Mouse (Mus musculus): ENCODE results near the gene 4930404H24Rik.

Gene 4930404H24Rik

DNA sequence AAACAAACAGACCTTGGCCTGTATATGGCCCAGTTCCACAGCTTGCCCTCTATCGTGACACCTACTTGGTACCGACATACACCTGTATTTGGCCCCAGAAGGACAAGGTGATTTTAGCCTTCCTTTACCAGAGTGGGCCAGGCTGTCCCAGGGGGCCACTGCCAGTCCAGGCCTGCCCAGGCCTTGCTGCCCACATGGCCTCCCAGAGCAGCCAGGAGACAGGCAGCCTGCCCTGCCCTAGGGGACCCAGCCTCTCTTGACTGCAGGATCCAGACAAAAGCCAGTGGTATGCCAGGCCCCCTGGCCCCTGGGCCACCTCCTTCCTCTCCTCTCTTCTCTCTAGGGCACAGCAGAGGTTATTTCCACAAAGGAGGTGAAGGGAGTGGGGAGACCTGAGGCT, 15.4 kb downstream of the 4930404H24Rik start:
- in situ Hi-C loops (cut with MboI; ENCODE audit: low sequenced_read_pairs), result no loop called here

DNA sequence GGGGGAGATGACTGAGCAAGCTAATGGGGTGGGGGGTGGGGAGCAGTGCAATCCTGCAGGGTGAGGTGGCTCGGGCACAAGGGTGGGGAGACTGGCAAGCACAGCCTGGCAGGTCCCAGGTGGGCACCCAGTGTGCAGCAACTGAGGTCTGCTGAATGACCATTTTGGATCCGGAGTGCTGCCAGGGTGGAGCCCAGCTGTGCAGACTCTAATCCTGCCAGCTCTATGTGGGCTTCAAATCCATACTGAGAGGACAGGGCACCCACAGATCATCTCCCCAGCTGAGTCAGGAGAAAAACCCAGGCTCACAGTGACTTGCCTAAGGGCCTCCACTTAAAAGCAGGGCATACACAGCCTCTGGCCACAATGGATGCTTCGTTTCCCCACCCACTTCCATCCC, 15.8 kb downstream of the 4930404H24Rik start:
- in situ Hi-C loops (cut with MboI; ENCODE audit: low sequenced_read_pairs), result no loop called here

DNA sequence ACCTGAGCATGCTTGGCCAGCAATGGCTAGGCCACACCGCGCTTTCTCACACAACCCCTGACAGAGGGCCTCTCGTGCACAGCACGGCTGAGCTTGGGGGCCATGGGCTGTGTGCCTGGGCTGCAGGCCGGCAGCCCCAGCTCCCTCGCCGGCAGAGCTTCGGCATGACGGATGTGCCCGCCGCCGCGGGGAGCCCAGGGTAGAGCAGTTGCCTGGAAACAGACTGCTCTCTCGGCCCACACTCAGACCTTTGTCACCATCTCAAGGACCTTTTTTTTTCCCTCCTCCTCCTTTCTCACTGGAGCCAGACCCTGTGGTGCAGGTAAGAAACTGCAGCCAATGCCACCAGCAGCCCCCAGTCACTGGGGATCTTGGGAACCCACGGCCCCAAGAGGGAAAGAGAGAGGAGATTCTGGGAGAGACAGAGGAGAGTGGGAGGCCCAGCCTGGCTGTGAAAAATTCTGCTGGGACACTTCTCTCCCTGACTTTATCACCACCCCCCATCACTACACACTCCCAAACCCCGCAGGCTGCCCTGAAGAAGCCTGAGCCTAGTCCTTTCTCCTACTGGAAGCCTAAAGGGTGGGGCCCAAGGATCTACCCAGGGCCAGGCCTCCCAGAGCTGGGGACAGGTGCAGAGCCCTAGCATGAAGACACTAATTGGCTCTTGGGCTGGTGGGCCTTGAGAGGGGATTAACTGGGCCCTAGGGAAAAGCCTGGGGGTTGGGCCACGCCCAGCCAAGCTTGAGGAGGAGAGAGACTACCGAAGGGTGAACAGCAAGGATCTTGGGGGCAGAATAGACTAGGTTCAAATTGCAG, 16.8 kb downstream of the 4930404H24Rik start:
- in situ Hi-C loops (cut with MboI; ENCODE audit: low sequenced_read_pairs), result no loop called here

DNA sequence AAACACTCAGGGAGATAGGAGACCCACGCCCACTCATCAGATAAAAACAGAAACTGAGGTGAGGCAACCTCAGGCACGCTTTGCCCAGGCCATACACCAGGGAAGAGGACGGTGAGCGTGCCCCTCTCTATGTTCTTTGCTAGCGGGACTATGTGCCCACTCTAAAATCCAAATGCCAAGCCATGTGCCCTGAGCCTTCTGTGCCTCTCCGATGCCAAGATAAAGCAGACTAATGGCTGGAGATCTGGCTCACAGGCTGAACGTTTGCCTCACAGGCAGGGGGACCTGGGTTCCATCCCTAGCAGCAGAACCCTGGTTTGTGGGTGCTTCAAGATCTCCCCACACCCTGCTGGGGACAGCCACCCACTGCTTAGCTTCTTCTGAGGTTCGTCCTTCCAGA, 17.5 kb downstream of the 4930404H24Rik start:
- in situ Hi-C loops (cut with MboI; ENCODE audit: low sequenced_read_pairs), result no loop called here

DNA sequence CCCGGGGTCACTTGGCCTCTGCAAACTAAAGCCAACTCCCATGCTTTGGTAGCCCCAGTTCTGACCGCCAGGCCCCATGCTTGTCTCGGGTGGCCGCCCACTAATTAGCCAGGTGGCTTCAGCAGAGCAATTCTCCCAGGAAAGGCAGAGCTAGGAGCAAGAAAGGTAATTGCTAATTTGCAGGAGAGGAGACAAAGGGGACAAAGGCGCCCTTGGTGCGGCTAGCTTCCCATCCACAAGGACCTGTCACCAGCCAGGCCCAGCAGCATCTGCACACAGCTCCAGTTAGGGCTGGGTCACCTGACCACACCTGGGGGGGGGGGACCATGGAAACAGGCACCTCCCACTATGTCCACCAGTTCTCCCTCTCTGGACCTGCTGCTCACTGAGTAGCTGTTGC, 19.0 kb downstream of the 4930404H24Rik start:
- in situ Hi-C loops (cut with MboI; ENCODE audit: low sequenced_read_pairs), result no loop called here

DNA sequence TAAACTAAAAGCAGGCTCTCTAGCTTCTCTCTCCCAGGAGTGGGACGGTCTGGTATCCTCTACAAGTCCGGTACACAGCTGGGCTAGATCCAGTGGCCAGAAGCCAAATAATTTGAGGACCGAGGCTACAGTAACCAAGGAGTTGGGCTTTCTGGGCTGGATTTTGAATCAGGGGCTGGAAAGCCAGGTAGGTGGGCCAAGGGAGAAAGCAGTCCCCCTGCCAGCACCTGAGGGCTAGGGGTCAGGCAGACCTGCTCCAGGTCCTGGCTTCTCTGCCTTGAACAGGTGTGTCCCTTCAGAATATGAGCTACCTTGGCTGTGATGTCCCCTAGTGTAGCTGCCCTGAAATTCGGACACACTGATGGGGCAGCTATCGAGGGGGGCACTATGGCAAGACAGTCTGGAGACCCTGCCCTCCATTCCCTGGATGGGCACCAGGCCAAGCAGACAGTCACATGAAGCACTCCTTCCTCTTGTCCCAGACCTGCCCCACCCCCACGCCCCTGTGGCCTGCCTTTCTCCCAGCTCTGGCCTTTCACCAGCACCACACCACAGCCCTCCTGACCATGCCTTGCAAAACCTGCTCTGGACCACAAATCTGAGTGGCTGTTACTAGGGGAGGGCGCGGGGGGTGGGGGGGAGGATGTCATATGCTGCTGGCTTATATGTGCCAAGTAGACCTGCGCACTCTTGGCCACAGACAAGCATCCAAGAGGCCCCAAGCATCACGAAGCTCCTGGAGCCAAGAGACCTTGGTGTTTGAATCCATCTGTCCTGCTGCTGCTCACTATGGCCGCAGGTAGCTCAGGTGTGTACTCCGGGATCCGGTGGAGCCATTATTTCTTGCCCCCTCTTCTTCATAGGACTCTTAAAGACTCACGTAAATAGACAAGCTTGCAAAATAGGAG, 20.1 kb downstream of the 4930404H24Rik start:
- in situ Hi-C loops (cut with MboI; ENCODE audit: low sequenced_read_pairs), result no loop called here

DNA sequence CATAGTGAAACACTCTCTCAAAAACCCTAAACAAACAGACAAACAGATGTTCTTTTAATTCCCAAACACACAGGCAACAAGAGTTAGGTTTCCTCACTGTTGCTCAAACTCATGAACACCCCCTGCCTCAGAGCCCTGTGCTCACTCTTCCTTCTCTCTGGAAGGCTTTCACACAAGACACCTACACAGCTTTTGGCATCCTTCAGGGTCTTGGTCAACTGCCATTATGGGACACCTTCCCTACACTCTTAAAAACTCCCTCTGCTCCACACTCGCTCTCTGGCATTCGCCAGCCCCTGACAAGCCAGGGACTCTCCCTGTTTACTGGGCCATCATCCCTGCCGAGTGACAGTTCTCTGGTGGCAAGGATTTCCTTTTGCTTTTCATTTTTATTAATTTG, 21.4 kb downstream of the 4930404H24Rik start:
- in situ Hi-C loops (cut with MboI; ENCODE audit: low sequenced_read_pairs), result no loop called here

DNA sequence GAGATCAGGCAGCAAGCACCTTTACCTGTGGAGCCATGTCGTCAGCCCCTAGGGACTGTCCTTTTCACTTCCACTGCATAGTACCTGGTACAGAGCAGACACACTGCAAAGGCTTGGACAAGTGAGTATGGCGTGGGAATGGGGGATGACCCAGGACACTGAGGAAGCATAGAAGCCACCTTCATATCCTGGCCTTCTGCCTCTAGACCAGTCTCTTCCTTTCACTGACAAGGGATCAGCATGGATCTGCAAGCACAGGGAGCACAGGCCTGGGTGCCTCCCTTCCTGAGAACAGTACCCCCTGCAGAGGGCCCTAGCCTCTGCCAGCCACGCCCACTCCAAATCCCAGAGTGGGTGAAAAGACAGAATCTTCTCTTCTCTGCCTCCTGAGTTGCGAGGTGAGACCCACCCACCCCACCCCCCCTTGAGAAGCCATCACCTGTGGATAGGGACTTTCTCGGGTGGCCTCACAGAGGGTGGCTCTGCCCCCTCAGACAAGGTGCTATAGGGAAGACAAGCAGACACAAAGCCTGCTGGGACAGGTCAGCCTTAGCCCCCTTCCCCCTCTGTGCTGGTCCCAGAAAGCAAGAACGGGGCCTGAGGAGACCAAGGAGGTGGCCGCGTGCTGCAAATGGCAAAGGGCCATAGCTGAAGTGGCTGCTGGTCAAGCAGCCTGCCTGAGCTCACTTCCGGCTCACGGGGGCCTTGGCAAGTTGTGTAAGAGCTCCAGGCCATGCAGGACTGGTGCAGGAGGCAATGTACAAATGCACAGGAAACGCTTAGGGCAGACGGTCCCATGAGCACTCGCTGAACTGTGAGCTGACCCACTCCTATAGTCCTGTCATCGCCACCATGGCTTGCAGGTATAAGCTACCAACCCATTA, 22.1 kb downstream of the 4930404H24Rik start:
- in situ Hi-C loops (cut with MboI; ENCODE audit: low sequenced_read_pairs), result no loop called here

DNA sequence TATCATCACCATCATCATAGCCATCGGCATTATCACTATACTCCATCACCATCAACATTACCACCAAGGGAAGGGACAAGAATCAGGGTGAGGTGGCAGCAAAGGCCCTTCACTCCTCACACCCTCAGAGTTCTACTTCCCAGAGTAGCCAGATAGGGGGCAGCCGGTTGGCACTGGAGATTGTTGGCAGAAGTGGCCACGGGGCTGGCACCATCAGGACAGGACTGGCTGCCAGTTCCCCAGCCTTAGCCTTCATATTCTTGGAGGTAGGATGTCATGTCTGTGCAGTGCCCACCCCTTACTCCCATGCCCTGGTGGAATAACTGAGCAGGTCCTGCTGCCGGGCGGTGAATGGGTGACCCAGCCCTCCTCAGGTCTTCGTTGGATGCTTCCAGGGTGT, 23.0 kb downstream of the 4930404H24Rik start:
- in situ Hi-C loops (cut with MboI; ENCODE audit: low sequenced_read_pairs), result no loop called here

DNA sequence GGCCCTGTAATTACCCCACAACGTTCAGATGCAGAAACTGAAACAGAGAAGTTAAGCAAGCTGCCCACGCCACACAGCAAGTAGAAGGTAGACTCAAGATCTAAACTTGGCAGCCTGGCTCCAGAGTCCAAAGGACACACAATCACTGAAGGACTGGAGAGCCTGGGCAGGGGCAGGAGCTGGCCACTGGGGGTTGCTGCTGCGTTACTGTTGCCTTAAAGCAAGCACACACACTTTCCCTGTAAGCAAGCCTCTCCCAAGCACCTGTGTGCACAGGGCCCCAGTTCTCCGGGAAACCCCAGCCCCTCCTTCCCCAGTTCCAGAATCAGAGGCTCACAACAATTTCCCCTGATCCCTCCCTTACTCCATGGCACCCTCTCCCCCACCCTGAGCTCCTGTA, 24.4 kb downstream of the 4930404H24Rik start:
- in situ Hi-C loops (cut with MboI; ENCODE audit: low sequenced_read_pairs), result no loop called here

DNA sequence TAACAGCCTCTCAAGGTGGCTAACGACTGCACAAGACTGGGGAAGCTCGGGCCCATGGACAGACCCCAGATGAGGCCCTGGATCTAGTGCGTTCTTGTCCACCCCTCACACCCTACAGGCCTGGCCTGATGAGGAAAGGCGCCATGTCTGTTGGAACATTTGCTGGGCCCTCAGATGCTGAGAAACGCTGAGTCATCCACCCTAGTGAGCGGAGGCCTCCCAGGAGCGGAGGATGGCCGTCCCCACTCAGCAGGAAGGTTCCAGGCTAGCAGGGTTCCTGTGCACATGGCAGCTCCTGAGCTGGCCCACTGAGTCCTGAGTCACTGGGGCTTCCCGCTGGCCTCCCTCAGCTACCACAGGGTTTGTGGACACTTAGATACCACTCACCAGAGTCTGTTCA, 27.5 kb downstream of the 4930404H24Rik start:
- in situ Hi-C loops (cut with MboI; ENCODE audit: low sequenced_read_pairs), result no loop called here

DNA sequence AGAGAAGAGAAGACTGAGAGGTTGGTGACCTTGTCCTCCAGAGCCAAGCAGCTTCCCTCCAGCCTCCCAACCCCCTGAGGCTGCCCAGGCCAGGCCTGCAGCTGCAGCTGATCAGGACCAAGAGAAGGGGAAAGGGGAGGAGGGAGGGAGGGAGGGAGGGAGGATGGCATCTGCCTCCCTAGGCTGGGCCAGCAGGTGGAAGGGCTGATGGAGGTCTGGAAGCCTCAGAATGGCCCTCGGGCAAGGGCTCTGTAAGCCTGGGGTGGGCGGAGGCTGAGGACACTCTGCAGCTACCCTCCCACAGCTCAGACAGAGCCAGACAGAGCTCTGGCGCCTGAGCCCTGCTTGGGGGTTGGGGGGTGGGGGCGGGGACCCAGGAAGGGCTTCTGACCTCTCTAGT, 29.7 kb downstream of the 4930404H24Rik start:
- in situ Hi-C loops (cut with MboI; ENCODE audit: low sequenced_read_pairs), result no loop called here

DNA sequence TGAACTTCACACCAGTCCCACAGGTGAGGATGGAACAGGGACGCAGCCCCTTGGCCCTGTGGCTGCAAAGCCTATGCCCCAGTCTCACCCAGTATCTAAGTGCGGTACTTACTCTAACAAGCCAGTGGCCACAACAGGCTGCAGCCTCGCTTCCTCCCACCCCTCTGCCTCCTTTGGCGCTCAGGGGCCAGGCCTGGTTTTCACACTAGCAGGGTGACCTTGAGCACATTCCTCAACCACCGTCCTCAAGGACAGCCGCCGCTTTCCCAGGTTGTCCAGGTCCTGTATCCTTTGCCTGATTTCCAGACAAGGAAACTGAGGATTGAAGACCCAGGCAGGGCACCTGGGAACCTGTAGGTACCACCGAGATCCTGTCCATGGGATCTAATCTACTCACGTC, 30.6 kb downstream of the 4930404H24Rik start:
- in situ Hi-C loops (cut with MboI; ENCODE audit: low sequenced_read_pairs), result no loop called here

DNA sequence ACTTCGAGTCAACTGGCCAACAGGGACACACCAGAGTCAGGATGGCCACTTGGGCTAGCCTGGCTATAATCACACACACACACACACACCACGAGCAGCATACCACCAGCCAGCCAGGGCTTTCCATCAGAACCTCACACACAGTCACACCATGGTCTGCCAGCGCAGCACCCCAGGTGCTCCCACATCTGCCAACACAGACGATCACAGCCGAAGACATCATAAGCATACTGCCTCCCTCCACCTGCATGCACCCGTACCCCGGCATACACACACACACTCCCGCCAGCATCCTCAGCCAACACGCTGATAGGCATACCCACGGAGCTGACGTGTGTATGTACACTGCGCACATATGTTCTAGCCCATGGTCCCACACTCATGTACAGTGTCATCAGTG, 31.1 kb downstream of the 4930404H24Rik start:
- in situ Hi-C loops (cut with MboI; ENCODE audit: low sequenced_read_pairs), result no loop called here

DNA sequence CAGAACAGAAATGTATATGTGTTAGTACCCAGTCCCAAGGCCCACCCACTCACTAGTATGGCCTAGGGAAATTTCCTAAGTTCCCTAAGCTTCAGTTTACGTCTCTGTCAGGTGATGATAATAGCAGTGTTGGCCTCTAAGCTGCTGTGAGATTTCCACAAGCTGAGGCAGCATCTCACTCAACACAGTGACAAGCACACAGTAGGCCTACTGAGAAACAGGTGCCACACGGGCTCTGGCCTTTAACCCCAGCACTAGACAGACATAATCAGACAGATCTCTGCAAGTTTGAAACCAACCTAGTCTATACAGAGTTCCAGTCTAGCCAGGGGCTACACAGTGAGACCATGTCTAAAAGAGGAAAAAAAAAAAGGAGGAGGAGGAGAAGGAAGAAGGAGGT, 32.1 kb downstream of the 4930404H24Rik start:
- in situ Hi-C loops (cut with MboI; ENCODE audit: low sequenced_read_pairs), result no loop called here

DNA sequence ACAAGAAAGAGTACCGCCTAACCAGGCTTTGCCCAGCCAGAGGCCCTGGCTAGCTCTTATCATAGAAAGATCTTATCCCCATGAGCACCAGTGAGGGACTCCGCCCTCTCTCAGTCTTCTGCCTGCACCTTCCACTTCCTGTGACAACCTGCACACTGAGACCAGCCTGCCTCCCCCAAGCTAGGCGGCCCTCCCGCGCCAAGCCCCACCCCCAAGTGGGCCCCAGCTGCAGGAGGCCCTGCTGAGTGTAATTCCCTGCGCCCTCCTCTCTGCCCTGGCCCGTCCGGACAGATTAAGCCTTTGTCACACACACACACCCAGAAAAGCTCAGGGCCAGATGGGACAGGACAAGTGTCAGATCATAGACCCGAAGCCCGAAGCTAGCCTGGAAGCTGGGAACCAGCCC, 33.3 kb downstream of the 4930404H24Rik start:
- in situ Hi-C loops (cut with MboI; ENCODE audit: low sequenced_read_pairs), result no loop called here

DNA sequence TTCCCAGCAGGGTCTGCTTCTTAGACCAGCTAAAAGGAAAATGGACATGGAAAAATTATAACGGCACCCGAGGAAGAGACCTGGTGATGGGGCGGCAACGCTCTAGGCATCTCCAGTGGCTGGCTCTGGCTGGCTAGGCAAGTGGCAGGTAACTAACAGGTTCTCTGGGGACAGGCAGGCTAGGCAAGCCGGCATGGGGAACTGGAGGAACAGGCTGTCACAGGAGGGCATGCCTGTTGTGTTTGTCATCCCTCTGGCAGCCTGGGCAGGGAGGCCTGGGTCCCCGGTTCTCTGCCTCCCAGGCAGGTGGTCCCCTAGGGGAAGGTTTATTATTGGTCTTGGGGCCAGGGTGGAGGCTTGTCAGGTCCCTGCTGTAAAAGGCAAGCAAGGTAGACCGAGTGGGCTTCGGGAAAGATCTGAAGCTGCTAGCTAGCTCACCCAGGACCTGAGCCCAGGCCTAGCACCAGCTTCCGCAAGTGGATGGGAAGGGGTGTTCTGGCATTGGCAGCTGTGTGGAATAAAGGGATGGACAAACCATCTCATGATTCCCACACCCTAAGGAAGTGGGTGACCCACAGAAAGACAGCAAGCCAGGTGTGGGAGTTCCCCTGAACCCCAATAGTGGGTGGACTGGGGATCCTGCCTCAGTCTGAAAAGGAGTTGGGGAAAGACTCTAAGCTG, 34.4 kb downstream of the 4930404H24Rik start:
- in situ Hi-C loops (cut with MboI; ENCODE audit: low sequenced_read_pairs), result no loop called here

DNA sequence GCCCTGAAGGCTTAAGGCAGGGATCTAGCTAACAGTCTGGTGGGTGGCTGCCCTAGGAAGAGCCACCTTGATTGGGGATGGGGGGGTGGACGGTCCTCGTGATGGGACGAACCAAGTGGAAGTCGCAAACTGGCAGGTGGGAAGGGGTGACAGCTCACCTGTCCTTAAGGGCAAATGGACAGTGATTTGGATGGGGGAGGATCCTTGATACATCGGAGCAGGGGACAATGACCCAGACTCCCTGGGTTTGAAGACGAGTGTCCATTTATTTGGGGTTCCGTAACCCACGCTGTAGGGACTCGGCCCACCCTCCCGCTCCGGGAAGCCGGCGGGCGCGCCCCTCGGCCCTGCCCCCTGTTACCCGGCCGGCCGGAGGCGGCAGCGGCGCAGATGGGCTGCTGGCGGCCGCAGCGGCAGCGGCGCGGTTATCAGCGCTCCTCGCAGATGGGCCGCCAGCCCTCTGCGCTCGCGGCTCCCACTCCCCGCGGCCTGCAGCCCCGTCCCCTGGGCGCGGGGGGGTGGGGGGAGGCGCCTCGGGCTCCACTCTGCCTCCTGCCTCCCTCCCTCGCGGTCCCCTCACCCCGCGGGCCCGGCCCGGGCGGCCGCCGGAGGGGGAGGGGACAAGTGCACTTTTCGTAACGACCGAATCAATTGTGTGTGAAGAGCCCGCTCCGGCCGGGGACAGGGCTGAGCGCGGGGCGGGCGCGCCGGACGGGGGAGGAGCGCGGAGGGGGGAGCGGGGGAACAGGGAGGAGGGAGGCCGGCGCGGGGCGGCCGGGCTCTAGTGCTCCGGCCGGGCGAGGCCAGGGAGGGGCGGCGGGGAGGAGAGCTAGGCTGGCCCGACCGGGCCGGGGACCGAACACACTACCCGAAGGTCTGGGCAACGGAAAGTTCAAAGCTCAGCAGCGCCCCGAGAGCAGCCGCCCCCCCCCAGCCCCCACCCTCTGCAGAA, 35.3 kb downstream of the 4930404H24Rik start:
- in situ Hi-C loops (cut with MboI; ENCODE audit: low sequenced_read_pairs), result no loop called here
